Mouse (Mus musculus) lung, postnatal 0 days (tissue): ENCODE data around the gene S100a8.

Experiments used
- CTCF ChIP-seq: IDR thresholded peaks from 2 replicates; pipeline ENCODE4 v1.5.1; 2016; ENCODE audit warnings: antibody characterized with exemption, mild to moderate bottlenecking
- EP300 ChIP-seq: IDR thresholded peaks from 2 replicates; pipeline ENCODE4 v1.6.1; 2016; ENCODE audit warnings: antibody characterized with exemption, mild to moderate bottlenecking, control low read depth

DNA sequence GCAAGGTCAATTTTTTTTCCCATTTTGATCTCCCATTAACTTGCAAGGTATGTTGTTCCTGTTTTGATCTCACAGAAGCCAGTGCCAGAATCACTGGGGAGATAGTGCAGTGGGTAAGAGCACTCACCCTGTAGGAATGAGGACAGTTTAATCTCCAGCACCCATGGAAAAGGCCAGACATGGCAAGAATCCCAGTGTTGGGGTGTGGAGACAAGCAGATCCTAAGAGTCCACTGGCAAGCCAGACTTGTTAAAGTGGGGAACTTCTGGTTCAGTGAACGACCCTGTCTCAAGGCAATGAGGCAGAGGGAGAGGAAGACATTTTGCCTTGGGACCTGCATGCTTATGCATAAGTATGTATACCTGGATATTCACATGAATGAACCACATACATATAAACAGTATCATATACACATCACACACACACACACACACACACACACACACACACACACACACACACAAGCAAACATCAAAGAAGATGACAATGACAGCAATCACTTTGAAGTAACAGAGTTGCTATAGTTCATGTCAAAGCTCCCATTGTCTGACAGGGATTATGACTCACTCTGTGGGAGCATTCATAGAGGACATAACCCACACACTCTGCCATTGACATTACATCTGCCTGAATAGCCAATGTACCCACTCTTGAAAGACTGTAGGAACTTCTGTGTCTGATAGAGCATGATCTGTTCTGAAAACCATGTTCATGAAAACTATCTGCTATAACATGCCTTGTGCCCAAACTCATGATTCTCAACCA, 30.1 kb upstream of the S100a8 start:
- TF ChIP-seq CTCF (no peak), EP300 (no peak)
